Mouse (Mus musculus) embryonic facial prominence, embryonic 13.5 days (tissue): ENCODE measurements around the gene A930004D18Rik. TPM values are rescaled to one million over a fixed set of nuclear protein-coding genes. Genes with fewer than 3 reads are reported as not detected.
A peak's percentile ranks its signal among the peaks of the same experiment; 100 is the strongest.
"Not testable (repeated sequence)": the region's sequence is repeated elsewhere in the genome, so short reads cannot be mapped to it uniquely, and the experiment has no call there.

Experiments
- ATAC-seq: fragments of 200-750 bp; cut with Nextera tagmentation; 2 replicates; pipeline ENCODE4 v1.8.0; 2017; ENCODE audit warnings: low read depth; ENCODE audit not compliant: insufficient number of reproducible peaks, insufficient read depth, low FRiP score, low TSS enrichment
- H3K27ac ChIP-seq: fragments of 300-500 bp; sonication (generic); 2 replicates; pipeline ENCODE4 v1.5.1; 2015; ENCODE audit warnings: moderate library complexity, mild to moderate bottlenecking, inconsistent platforms
- H3K27me3 ChIP-seq: fragments of 300-500 bp; sonication (generic); 2 replicates; pipeline ENCODE4 v1.6.1; 2015; ENCODE audit warnings: mild to moderate bottlenecking, inconsistent platforms
- H3K36me3 ChIP-seq: fragments of 300-500 bp; sonication (generic); 2 replicates; pipeline ENCODE4 v1.6.1; 2015; ENCODE audit warnings: mild to moderate bottlenecking, inconsistent platforms
- H3K4me1 ChIP-seq: fragments of 300-500 bp; sonication (generic); 2 replicates; pipeline ENCODE4 v1.6.1; 2015; ENCODE audit warnings: inconsistent platforms
- H3K4me2 ChIP-seq: fragments of 300-500 bp; sonication (generic); 2 replicates; pipeline ENCODE4 v1.6.1; 2015; ENCODE audit warnings: moderate library complexity, mild to moderate bottlenecking, inconsistent platforms
- H3K4me3 ChIP-seq: fragments of 300-500 bp; sonication (generic); 2 replicates; pipeline ENCODE4 v1.5.1; 2015; ENCODE audit warnings: mild to moderate bottlenecking, inconsistent platforms
- H3K9ac ChIP-seq: fragments of 300-500 bp; sonication (generic); 2 replicates; pipeline ENCODE4 v1.6.1; 2015; ENCODE audit warnings: mild to moderate bottlenecking, inconsistent platforms
- H3K9me3 ChIP-seq: fragments of 300-500 bp; sonication (generic); 2 replicates; pipeline ENCODE4 v1.6.1; 2016; ENCODE audit warnings: inconsistent platforms
- WGBS: fragments of 180-500 bp; shearing (Covaris S2); methylation state at CpG from one replicate; pipeline ENCODE4 v1.1.7; 2015; ENCODE audit warnings: mixed read lengths; 5-methylcytosine and 5-hydroxymethylcytosine counted together
- microRNA-seq: library from miRNA; unstranded; fragments of <30 nt; microRNA quantifications from one replicate; pipeline ENCODE4, GENCODE M21; 2016
- polyA plus RNA-seq: library from polyadenylated mRNA; unstranded; fragments of >200 nt; fragmentation: Nextera tagmentation; extraction: Ambion mirVana; gene quantifications from 2 replicates; pipeline ENCODE4 v1.2.1, GENCODE M21; 2015

The A930004D18Rik gene
- polyA plus RNA-seq, 1 experiment from 2014 or later, result 13.7 TPM

- no peaks in the 10 kb centered on the region for H3K36me3 ChIP-seq
- H3K27ac ChIP-seq, result no peak overlapping the region
- H3K9ac ChIP-seq, result no peak overlapping the region
- 97% methylated on average over 1 of the region's 1 CpGs for WGBS
- no peak overlapping the region for H3K4me3 ChIP-seq
- ATAC-seq, result no peak
- H3K27me3 ChIP-seq, result no peaks in the 10 kb centered on the region
- no peaks in the 10 kb centered on the region for H3K4me1 ChIP-seq
- H3K4me2 ChIP-seq, result no peak overlapping the region
- H3K9me3 ChIP-seq, result no peaks in the 10 kb centered on the region
Measured at GRCm38 (mm10) chr2:17982747-17983146, 54.8 kb downstream of the A930004D18Rik start.

- no peak overlapping the region for H3K9ac ChIP-seq
- H3K27ac ChIP-seq, result no peak overlapping the region
- H3K9me3 ChIP-seq, result no peaks in the 10 kb centered on the region
- no peak for ATAC-seq
- peaks cover 3% of the 10 kb centered on the region; the same call in 1 of the 2 replicates for H3K4me1 ChIP-seq
- H3K27me3 ChIP-seq, result no peaks in the 10 kb centered on the region
- H3K4me2 ChIP-seq, result no peak overlapping the region
- H3K4me3 ChIP-seq, result no peak overlapping the region
- 90% methylated on average over 6 of the region's 6 CpGs for WGBS
- H3K36me3 ChIP-seq, result no peaks in the 10 kb centered on the region
Measured at GRCm38 (mm10) chr2:17978706-17979105, 58.8 kb downstream of the A930004D18Rik start.

GRCm38 (mm10) chr2:17978251-17978650 is 59.3 kb downstream of the A930004D18Rik start:
- H3K27ac ChIP-seq, H3K4me2 ChIP-seq, H3K4me1 ChIP-seq, H3K27me3 ChIP-seq, H3K36me3 ChIP-seq, H3K9me3 ChIP-seq, ATAC-seq, H3K9ac ChIP-seq, H3K4me3 ChIP-seq: not testable (repeated sequence)
- 90% methylated on average over 7 of the region's 7 CpGs for WGBS

- ATAC-seq, H3K9me3 ChIP-seq, H3K9ac ChIP-seq, H3K4me1 ChIP-seq, H3K27ac ChIP-seq, H3K4me2 ChIP-seq, H3K36me3 ChIP-seq, H3K27me3 ChIP-seq, H3K4me3 ChIP-seq: not testable (repeated sequence)
Measured at GRCm38 (mm10) chr2:17977645-17978044, 59.9 kb downstream of the A930004D18Rik start.

GRCm38 (mm10) chr2:17975601-17976327 is 61.8 kb downstream of the A930004D18Rik start:
- H3K9ac ChIP-seq, result no peak overlapping the region
- 51% methylated on average over 4 of the region's 4 CpGs for WGBS

More at GRCm38 (mm10) chr2:17975601-17976327, 61.8 kb downstream of the A930004D18Rik start:
- Histone ChIP-seq H3K4me2 (no peak overlapping the region), H3K36me3 (no peaks in the 10 kb centered on the region), H3K4me3 (no peak overlapping the region), H3K4me1 (peaks cover 8% of the 10 kb centered on the region; the same call in 1 of the 2 replicates), H3K9me3 (no peaks in the 10 kb centered on the region), H3K27ac (no peak overlapping the region), H3K27me3 (no peaks in the 10 kb centered on the region)
- ATAC-seq, result no peak

Small RNAs within 50 kb of the gene (microRNA-seq; reads per million reads assigned to microRNA genes)
- 11.6 reads per million, percentile 29 among the genes with 10 or more reads in this experiment for gene Mir7655

Other genes starting within 250 kb of the A930004D18Rik start
- not detected in 2 replicates for gene H2al2a, start 40.8 kb downstream of the A930004D18Rik start, polyA plus RNA-seq
- 8.3 and 9.8 TPM in 2 replicates for gene Skida1, start 11.3 kb upstream of the A930004D18Rik start, polyA plus RNA-seq
- gene Mllt10, start 17.5 kb upstream of the A930004D18Rik start, polyA plus RNA-seq, result 67.2 and 73.6 TPM in 2 replicates